Mouse (Mus musculus) kidney, embryonic 16.5 days (tissue): ENCODE results near the gene Fgfbp1. TPM values are rescaled to one million over a fixed set of nuclear protein-coding genes. Genes with fewer than 3 reads are reported as not detected.

Experiments
- ATAC-seq: fragments of 200-750 bp; cut with Nextera tagmentation; 2 replicates; pipeline ENCODE4 v1.8.0; 2017; ENCODE audit warnings: moderate TSS enrichment; ENCODE audit not compliant: low FRiP score, low TSS enrichment
- H3K27ac ChIP-seq: fragments of 300-500 bp; sonication (generic); 2 replicates; pipeline ENCODE4 v1.5.1; 2014; ENCODE audit warnings: low read length
- H3K27me3 ChIP-seq: fragments of 300-500 bp; sonication (generic); 2 replicates; pipeline ENCODE4 v1.6.1; 2014; ENCODE audit warnings: low read length, control low read depth, mixed read lengths; ENCODE audit not compliant: insufficient read depth
- H3K36me3 ChIP-seq: fragments of 300-500 bp; sonication (generic); 2 replicates; pipeline ENCODE4 v1.6.1; 2014; ENCODE audit warnings: low read length, control low read depth, mixed read lengths; ENCODE audit not compliant: insufficient read depth
- H3K4me1 ChIP-seq: fragments of 300-500 bp; sonication (generic); 2 replicates; pipeline ENCODE4 v1.6.1; 2014; ENCODE audit warnings: low read length, control low read depth, mixed read lengths; ENCODE audit not compliant: insufficient read depth
- H3K4me2 ChIP-seq: fragments of 300-500 bp; sonication (generic); replicated peaks from 2 replicates; pipeline ENCODE4 v1.6.1; 2014; ENCODE audit warnings: low read depth, low read length
- H3K4me3 ChIP-seq: fragments of 300-500 bp; sonication (generic); 2 replicates; pipeline ENCODE4 v1.5.1; 2014; ENCODE audit warnings: mild to moderate bottlenecking, low read length
- H3K9ac ChIP-seq: fragments of 300-500 bp; sonication (generic); replicated peaks from 2 replicates; pipeline ENCODE4 v1.6.1; 2014; ENCODE audit warnings: low read length
- H3K9me3 ChIP-seq: fragments of 300-500 bp; sonication (generic); 2 replicates; pipeline ENCODE4 v1.6.1; 2016; ENCODE audit warnings: low read length, control low read depth
- WGBS: fragments of 180-500 bp; shearing (Covaris S2); extraction: QIAGEN DNeasy Blood & Tissue Kit; methylation state at CpG from one replicate; pipeline ENCODE4 v1.1.7; 2014; 5-methylcytosine and 5-hydroxymethylcytosine counted together
- polyA plus RNA-seq: library from polyadenylated mRNA; unstranded; fragments of >200 nt; fragmentation: Nextera tagmentation; extraction: Ambion mirVana; gene quantifications from 2 replicates; pipeline ENCODE4 v1.2.1, GENCODE M21; 2015

Gene Fgfbp1
- 6.2 and 7.2 TPM in 2 replicates for polyA plus RNA-seq

- ATAC-seq, result no peak
- Histone ChIP-seq H3K9ac (no peak within 1 kb of the TSS), H3K36me3 (no peaks in the 10 kb centered on the region), H3K27me3 (no peaks in the 10 kb centered on the region), H3K27ac (no peak within 1 kb of the TSS), H3K9me3 (no peaks in the 10 kb centered on the region), H3K4me1 (peaks cover 11% of the 10 kb centered on the region), H3K4me2 (no peak within 1 kb of the TSS), H3K4me3 (no peak within 1 kb of the TSS)
- WGBS, result 46% methylated on average over 4 of the region's 4 CpGs
These were observed at the start of gene Fgfbp1 for GRCm38 (mm10) chr5:43981620-43982019. Gene Fgfbp1, minus strand, starts transcription at chr5:43981779.

- no peak overlapping the region for H3K27ac ChIP-seq
- no peaks in the 10 kb centered on the region for H3K9me3 ChIP-seq
- no peaks in the 10 kb centered on the region for H3K27me3 ChIP-seq
- WGBS, result 89% methylated on average over 9 of the region's 9 CpGs
- no peak overlapping the region for H3K4me3 ChIP-seq
- H3K4me1 ChIP-seq, result no peaks in the 10 kb centered on the region
- no peak overlapping the region for H3K9ac ChIP-seq
- peaks cover 10% of the 10 kb centered on the region for H3K36me3 ChIP-seq
- no peak overlapping the region for H3K4me2 ChIP-seq
- no peak for ATAC-seq
These were observed 16.9 kb upstream of the Fgfbp1 start for GRCm38 (mm10) chr5:43998295-43998989.

GRCm38 (mm10) chr5:43997626-43998025 lies 16.0 kb upstream of the Fgfbp1 start:
- Histone ChIP-seq H3K4me1 (no peaks in the 10 kb centered on the region), H3K9ac (no peak overlapping the region), H3K36me3 (peaks cover 10% of the 10 kb centered on the region), H3K9me3 (no peaks in the 10 kb centered on the region), H3K27me3 (no peaks in the 10 kb centered on the region), H3K4me2 (no peak overlapping the region), H3K27ac (no peak overlapping the region), H3K4me3 (no peak overlapping the region)
- ATAC-seq, result no peak
- 90% methylated on average over 8 of the region's 8 CpGs for WGBS

DNA sequence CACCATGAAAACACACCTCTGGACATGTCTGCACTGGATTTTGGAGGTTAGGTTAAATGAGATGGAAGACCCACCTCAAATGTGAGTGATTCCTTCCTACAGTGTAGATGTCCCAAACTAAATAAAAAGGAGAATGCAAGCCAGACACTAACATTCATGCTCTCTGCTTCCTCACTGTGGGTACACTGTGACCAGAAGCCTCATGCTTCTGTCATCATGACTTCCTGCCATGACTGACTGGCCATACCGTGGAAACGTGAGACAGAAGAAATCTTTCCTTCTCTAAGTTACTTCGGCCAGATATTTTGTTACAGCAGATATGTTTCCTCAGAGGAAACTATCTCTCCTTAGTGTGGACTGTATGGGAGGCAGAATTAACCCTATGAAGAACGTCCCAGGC lies 14.6 kb upstream of the Fgfbp1 start:
- ATAC-seq, result no peak
- H3K36me3 ChIP-seq, result no peaks in the 10 kb centered on the region
- WGBS, result 46% methylated on average over 4 of the region's 4 CpGs

DNA sequence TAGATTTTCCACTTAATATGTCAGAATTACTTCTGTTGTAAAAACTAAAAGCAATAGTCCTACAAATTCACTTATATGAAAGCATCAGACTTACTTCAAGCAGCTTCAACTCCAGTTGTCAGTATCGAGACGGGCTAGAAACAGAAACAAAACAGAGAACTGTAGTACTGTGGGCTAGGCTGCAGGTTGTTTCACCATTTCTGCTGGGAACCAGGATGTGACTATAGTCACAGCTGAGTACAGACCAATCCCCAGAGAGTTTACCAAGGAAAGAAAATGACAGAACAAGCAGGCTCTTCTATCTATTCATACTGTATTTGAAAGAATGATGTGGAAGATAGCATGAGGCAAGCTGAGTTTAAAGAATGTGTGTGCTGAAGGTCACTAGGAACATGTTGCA lies 13.4 kb upstream of the Fgfbp1 start:
- H3K4me2 ChIP-seq, result no peak overlapping the region
- no peak overlapping the region for H3K9ac ChIP-seq
- no peaks in the 10 kb centered on the region for H3K9me3 ChIP-seq
- H3K27ac ChIP-seq, result no peak overlapping the region
- no peak for ATAC-seq
- WGBS, result 91% methylated on average over 2 of the region's 2 CpGs
- no peaks in the 10 kb centered on the region for H3K27me3 ChIP-seq
- H3K4me3 ChIP-seq, result no peak overlapping the region
- no peaks in the 10 kb centered on the region for H3K36me3 ChIP-seq
- no peaks in the 10 kb centered on the region for H3K4me1 ChIP-seq

More for the DNA sequence above, 14.6 kb upstream of the Fgfbp1 start:
- no peaks in the 10 kb centered on the region for H3K9me3 ChIP-seq
- no peak overlapping the region for H3K4me3 ChIP-seq
- no peak overlapping the region for H3K9ac ChIP-seq
- H3K27me3 ChIP-seq, result no peaks in the 10 kb centered on the region
- H3K4me2 ChIP-seq, result no peak overlapping the region
- H3K4me1 ChIP-seq, result no peaks in the 10 kb centered on the region
- H3K27ac ChIP-seq, result no peak overlapping the region

GRCm38 (mm10) chr5:43990316-43990715 lies 8.7 kb upstream of the Fgfbp1 start:
- Histone ChIP-seq H3K4me2 (no peak overlapping the region), H3K27ac (no peak overlapping the region), H3K36me3 (no peaks in the 10 kb centered on the region), H3K4me3 (no peak overlapping the region), H3K27me3 (no peaks in the 10 kb centered on the region), H3K4me1 (no peaks in the 10 kb centered on the region), H3K9ac (no peak overlapping the region), H3K9me3 (no peaks in the 10 kb centered on the region)
- ATAC-seq, result no peak
- 61% methylated on average over 6 of the region's 6 CpGs for WGBS

- 78% methylated on average over 5 of the region's 5 CpGs for WGBS
These were observed 7.4 kb upstream of the Fgfbp1 start for GRCm38 (mm10) chr5:43989017-43989416.

GRCm38 (mm10) chr5:43986212-43986611 lies 4.6 kb upstream of the Fgfbp1 start:
- peaks cover 3% of the 10 kb centered on the region; the same call in 1 of the 2 replicates for H3K4me1 ChIP-seq
- no peaks in the 10 kb centered on the region for H3K27me3 ChIP-seq
- H3K9me3 ChIP-seq, result no peaks in the 10 kb centered on the region
- no peak overlapping the region for H3K4me2 ChIP-seq
- no peaks in the 10 kb centered on the region for H3K36me3 ChIP-seq
- no peak overlapping the region for H3K4me3 ChIP-seq
- no peak for ATAC-seq
- no peak overlapping the region for H3K27ac ChIP-seq
- H3K9ac ChIP-seq, result no peak overlapping the region

More at GRCm38 (mm10) chr5:43989017-43989416, 7.4 kb upstream of the Fgfbp1 start:
- Histone ChIP-seq H3K36me3 (no peaks in the 10 kb centered on the region), H3K4me3 (no peak overlapping the region), H3K27me3 (no peaks in the 10 kb centered on the region), H3K4me2 (no peak overlapping the region), H3K9me3 (no peaks in the 10 kb centered on the region), H3K27ac (no peak overlapping the region), H3K4me1 (no peaks in the 10 kb centered on the region), H3K9ac (no peak overlapping the region)
- no peak for ATAC-seq

GRCm38 (mm10) chr5:43982896-43983295 lies 1.3 kb upstream of the Fgfbp1 start:
- Histone ChIP-seq H3K9ac (no peak overlapping the region), H3K27me3 (no peaks in the 10 kb centered on the region), H3K36me3 (no peaks in the 10 kb centered on the region), H3K4me2 (no peak overlapping the region), H3K4me3 (no peak overlapping the region), H3K9me3 (no peaks in the 10 kb centered on the region), H3K27ac (no peak overlapping the region), H3K4me1 (peaks cover 6% of the 10 kb centered on the region; the same call in 1 of the 2 replicates)
- 64% methylated on average over 1 of the region's 1 CpGs for WGBS
- no peak for ATAC-seq

DNA sequence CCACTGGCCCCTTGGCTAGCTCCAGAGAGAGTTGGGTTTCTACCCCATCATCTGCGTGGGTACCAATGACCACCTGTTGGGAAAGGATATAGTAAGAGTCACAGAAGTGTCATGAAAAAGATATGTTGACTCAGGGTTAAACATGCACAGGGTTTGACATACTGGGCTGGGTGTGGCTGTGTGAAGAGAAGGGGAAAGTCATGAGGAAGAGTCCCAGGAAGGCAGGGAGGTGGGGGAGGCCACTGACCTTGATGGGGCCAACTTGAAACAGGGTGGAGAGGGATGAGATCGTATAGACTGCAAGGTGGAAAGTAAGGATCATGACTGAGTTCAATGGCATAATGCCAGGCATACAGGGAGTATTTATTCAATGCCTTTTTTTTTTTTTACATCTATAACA lies 1.2 kb downstream of the Fgfbp1 start:
- no peak for ATAC-seq
- no peaks in the 10 kb centered on the region for H3K9me3 ChIP-seq
- no peak overlapping the region for H3K4me3 ChIP-seq
- no peak overlapping the region for H3K27ac ChIP-seq
- H3K4me1 ChIP-seq, result peaks cover 11% of the 10 kb centered on the region
- no peaks in the 10 kb centered on the region for H3K36me3 ChIP-seq
- 64% methylated on average over 2 of the region's 2 CpGs for WGBS
- H3K27me3 ChIP-seq, result no peaks in the 10 kb centered on the region
- H3K9ac ChIP-seq, result no peak overlapping the region
- no peak overlapping the region for H3K4me2 ChIP-seq
